Mouse (Mus musculus): ENCODE results near the gene Hibadh.
"Not testable (repeated sequence)": the region's sequence is repeated elsewhere in the genome, so short reads cannot be mapped to it uniquely, and the experiment has no call there.

The Hibadh gene

GRCm38 (mm10) chr6:52640224-52640712 lies at the start of gene Hibadh:
TSS of gene Hibadh (minus strand) at chr6:52640389.
- peak; percentile 99 for DNase-seq (ENCODE audit: low read depth, low spot score)

- no peak for DNase-seq (ENCODE audit: low read depth, low spot score)
Observed at GRCm38 (mm10) chr6:52686901-52687500, 46.8 kb upstream of the Hibadh start.

DNA sequence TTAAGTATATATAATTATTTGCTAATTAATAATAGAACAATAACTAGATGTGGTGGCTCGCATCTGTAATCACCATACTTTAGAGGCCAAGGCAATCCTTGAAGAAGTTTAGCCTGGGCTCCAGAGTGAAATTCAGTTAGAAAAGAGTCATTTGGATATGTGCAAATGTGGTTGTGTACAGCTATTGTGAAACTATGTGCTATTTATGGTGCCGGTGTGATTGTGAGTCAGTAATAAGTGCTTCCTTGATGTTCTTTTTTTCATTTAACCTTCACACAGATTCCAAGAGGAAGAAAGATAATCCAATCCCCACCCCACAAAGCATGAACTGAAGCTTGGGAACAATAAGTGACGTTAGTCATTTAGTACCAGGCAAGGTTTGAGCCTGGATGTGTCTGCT lies 42.4 kb upstream of the Hibadh start:
- no peak for DNase-seq (ENCODE audit: low read depth, low spot score)

- DNase-seq (ENCODE audit: low read depth, low spot score): no peak
Observed at GRCm38 (mm10) chr6:52681847-52682485, 41.8 kb upstream of the Hibadh start.

- DNase-seq (ENCODE audit: low read depth, low spot score): no peak
Observed at GRCm38 (mm10) chr6:52680458-52681032, 40.4 kb upstream of the Hibadh start.

DNA sequence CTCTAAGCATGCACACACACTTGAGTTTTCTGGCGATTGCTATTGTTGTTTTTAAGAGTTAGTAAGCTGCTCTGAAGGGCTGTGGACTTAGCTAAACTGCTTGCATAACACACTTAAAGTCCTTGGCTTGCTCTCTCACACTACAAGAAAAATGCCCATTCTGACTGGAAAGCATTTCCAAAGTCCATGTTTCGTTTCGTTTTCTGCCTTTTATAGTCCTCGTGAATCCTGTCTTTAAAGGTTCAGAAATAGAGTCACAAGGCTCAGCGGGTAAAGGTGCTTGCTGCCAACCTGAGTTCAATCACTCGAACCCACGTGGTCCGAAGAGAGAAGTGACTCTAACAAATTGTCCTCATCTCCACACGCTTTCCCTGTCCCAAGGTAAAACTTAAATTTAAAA lies 39.4 kb upstream of the Hibadh start:
- no peak for DNase-seq (ENCODE audit: low read depth, low spot score)

DNA sequence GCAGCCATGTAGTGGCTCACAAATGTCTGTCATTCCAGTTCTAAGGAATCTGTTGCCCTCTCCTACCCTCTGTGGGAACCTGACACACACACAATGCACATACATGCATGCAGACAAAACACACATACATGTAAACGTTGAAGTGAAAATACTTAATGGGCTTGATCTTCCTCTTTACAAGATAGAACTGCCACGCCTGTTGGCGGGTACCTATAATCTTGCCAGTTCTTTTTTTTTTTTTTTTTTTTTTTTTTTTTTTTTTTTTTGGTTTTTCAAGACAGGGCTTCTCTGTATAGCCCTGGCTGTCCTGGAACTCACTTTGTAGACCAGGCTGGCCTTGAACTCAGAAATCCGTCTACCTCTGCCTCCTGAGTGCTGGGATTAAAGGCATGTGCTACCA lies 37.3 kb upstream of the Hibadh start:
- DNase-seq (ENCODE audit: low read depth, low spot score): not testable (repeated sequence)

- no peak for DNase-seq (ENCODE audit: low read depth, low spot score)
Observed at GRCm38 (mm10) chr6:52675222-52675921, 35.2 kb upstream of the Hibadh start.

DNA sequence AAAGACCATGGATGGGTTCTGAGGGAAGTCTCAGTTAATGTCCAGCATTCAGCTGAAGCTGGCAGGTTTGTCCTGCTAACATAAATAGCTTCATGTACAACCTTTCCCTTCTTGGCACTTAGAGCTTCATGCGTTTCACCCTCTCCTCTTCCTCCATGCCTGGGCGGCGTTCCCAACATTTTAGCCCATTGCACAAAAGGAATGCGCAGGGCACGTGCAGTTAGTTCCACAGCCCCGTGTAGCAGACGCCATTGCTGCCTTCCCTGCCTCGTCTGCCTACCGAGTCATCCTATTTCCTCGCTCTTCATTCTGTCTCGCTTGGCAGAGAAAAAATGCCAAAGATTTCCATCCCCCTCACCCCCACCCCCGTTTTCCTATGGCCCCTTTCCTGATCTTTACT lies 34.4 kb upstream of the Hibadh start:
- DNase-seq (ENCODE audit: low read depth, low spot score): no peak

- no peak for DNase-seq (ENCODE audit: low read depth, low spot score)
Observed at GRCm38 (mm10) chr6:52673706-52674105, 33.5 kb upstream of the Hibadh start.

DNA sequence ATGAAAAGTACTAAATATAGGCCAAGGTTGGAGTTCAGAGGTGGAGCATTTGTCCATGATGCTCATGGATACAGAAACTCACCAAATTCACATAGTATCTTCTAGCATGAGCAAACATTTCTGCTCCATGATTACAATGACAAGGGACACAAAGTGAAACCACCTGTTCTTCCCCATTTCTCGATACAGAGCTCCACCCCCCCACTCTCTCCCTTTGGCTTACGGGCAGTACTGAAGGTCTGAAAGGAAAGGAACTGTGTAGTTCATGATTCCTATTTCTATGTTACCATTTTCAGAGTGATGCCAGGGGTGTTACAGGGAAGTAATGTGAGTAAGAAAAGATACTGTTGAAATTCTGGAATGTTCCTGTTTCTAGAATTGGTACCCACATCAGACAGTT lies 32.4 kb upstream of the Hibadh start:
- DNase-seq (ENCODE audit: low read depth, low spot score): no peak

GRCm38 (mm10) chr6:52671791-52672190 lies 31.6 kb upstream of the Hibadh start:
- DNase-seq (ENCODE audit: low read depth, low spot score): no peak

- not testable (repeated sequence) for DNase-seq (ENCODE audit: low read depth, low spot score)
Observed at GRCm38 (mm10) chr6:52669878-52670277, 29.7 kb upstream of the Hibadh start.

DNA sequence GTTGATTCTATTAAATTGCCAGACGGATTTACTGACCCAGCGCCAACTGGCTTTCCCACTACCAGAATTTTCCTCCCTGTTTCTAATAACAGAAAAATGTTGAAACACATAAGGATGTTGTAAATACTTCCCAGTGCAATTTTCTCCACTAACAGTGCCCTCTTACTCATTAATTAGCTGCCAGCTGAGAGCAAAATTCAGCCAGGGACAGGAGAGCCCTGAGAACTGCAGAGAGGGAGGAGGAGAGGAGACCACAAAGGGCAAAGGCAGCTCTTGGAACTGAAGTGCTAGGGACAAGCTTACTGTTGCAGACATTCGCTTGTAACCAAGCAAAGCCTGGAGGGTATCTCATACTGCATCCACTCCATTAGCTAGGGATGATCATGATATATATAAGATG lies 27.5 kb upstream of the Hibadh start:
- DNase-seq (ENCODE audit: low read depth, low spot score): no peak

GRCm38 (mm10) chr6:52663021-52663420 lies 22.8 kb upstream of the Hibadh start:
- DNase-seq (ENCODE audit: low read depth, low spot score): no peak

DNA sequence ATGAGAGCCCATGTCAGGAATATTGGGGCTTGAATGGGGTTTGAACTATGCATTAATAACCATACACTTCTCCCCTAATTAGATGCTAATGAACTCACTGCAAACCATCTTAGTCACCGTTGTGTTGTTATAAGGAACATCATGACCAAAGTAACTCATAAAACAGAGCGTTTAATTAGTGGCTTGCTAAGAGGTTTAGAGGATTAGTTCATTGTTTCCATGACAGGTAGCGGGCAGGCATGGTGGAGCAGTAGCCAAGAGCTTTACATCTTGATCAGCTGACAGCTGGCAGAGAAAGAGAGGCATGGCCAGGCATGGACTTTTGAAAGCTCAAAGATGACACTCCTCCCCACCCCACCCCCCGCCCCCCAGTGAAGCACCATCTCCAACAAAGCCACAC lies 15.1 kb upstream of the Hibadh start:
- no peak for DNase-seq (ENCODE audit: low read depth, low spot score)

- no peak for DNase-seq (ENCODE audit: low read depth, low spot score)
Observed at GRCm38 (mm10) chr6:52648806-52649205, 8.6 kb upstream of the Hibadh start.

- DNase-seq (ENCODE audit: low read depth, low spot score): no peak
Observed at GRCm38 (mm10) chr6:52648031-52648430, 7.8 kb upstream of the Hibadh start.

- no peak for DNase-seq (ENCODE audit: low read depth, low spot score)
Observed at GRCm38 (mm10) chr6:52645926-52646325, 5.7 kb upstream of the Hibadh start.

DNA sequence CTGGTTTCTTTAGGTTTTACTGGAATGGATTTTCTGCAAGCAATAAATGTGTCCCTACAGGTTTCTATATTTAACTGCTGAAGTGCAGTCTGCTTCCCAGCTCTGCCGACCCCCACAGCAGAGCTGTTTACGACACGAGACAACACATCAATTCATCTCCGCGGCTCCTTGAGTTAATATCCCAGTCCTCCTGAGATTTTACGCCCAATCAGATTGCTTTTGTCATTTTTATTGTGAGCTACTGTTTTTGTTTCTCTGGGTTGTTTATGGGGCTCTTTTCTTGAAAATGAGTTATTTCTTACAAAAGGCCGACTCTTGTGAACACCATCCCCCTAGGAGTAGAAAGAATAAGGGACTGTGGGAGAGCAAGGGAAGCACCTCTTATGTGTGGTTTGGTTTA lies 2.0 kb upstream of the Hibadh start:
- DNase-seq (ENCODE audit: low read depth, low spot score): peak; percentile 28

DNA sequence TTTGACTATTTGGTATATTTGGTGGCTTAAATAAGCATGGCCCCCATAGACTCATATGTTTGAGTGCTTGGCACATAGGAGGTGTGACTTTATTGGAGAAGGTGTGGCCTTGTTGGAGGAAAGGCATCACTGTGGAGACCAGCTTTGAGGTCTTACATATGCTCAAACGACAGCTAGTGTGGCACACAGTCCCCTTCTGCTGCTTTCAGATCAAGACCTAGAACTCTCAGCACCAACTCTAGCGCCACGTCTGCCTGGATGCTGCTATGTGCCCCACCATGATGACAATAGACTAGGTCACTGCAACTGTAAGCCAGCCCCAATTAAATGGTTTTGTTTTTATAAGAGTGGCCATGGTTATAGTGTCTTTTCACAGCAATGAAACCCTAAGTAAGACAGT lies 887 bp upstream of the Hibadh start:
- no peak for DNase-seq (ENCODE audit: low read depth, low spot score)

- DNase-seq (ENCODE audit: low read depth, low spot score): peak; percentile 17
Observed at GRCm38 (mm10) chr6:52639546-52640223, 504 bp downstream of the Hibadh start.
